Mouse (Mus musculus): ENCODE measurements around the gene Ear10.
"Not testable (repeated sequence)": the region's sequence is repeated elsewhere in the genome, so short reads cannot be mapped to it uniquely, and the experiment has no call there.

GRCm38 (mm10) chr14:43877789-43878188 lies 45.6 kb downstream of the Ear10 start:
- TF ChIP-seq POLR2A (IDR thresholded peaks at IDR 0.05; ENCODE audit: borderline replicate concordance, control insufficient read depth, low read depth, low read length); CTCF (IDR thresholded peaks at IDR 0.05; ENCODE audit: control insufficient read depth, insufficient read depth, low read length): not testable (repeated sequence)

All from bone marrow, adult 2 months (tissue).